Mouse (Mus musculus) megakaryocyte progenitor cell, adult 5-6 weeks (primary cell): ENCODE data around the gene Mat1a. TPM values are rescaled to one million over a fixed set of nuclear protein-coding genes. Genes with fewer than 3 reads are reported as not detected.

Source experiments
- ATAC-seq: replicated peaks from 2 replicates; pipeline ENCODE4 v1.8.0; 2016; ENCODE audit warnings: mild to moderate bottlenecking, moderate TSS enrichment, inconsistent platforms; ENCODE audit not compliant: poor library complexity
- total RNA-seq, 2 experiments: library from RNA; stranded (forward) in 1 of 2; stranded (reverse) in 1 of 2; fragments of 157-497, 149-512 nt in 1 of 2; fragments of 200-1000 nt in 1 of 2; gene quantifications; 2 replicates each; pipeline versions ENCODE4 v1.2.3 to v1.2.4; 2015 to 2017

Mat1a gene
- total RNA-seq (2015) (not detected in 2 replicates), total RNA-seq (2017) (not detected in 2 replicates)

GRCm38 (mm10) chr14:41104853-41105444 lies at the start of gene Mat1a:
Gene Mat1a, plus strand, starts transcription at chr14:41105035.
- ATAC-seq = no peak

GRCm38 (mm10) chr14:41065168-41065567 lies 39.7 kb upstream of the Mat1a start:
- ATAC-seq = peak; percentile 96

DNA sequence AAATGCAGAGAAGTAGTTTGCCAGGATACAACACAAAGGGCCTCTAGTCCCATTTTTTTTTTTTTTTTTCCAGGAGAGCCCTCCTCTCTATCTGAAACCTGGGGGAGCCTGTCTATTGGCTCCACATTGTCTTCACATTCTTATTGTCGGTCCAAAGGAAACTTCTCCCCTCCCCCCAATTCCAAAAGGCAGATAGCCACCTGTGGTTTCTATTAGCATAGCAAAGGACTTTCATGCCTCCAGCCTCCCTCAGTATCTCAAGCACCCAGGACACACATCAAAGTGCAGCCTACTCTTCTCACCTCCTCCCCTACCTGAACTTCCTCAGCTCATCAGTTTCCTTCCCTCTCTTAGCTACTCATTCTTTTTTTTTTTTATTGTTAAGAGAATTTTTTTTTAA lies 38.4 kb upstream of the Mat1a start:
- ATAC-seq = no peak

- ATAC-seq = no peak
These were observed 35.7 kb upstream of the Mat1a start, which contains the start of gene Dydc2 for GRCm38 (mm10) chr14:41069108-41069507. Gene Dydc2, minus strand, starts transcription at chr14:41069208.

GRCm38 (mm10) chr14:41070343-41070742 lies 34.5 kb upstream of the Mat1a start:
- no peak for ATAC-seq

GRCm38 (mm10) chr14:41072229-41072943 lies 32.4 kb upstream of the Mat1a start, which contains the start of gene Dydc1:
Gene Dydc1, plus strand, starts transcription at chr14:41072911.
- ATAC-seq = 0 out of 2 replicates have a peak, but pooled peaks have one; percentile 42

DNA sequence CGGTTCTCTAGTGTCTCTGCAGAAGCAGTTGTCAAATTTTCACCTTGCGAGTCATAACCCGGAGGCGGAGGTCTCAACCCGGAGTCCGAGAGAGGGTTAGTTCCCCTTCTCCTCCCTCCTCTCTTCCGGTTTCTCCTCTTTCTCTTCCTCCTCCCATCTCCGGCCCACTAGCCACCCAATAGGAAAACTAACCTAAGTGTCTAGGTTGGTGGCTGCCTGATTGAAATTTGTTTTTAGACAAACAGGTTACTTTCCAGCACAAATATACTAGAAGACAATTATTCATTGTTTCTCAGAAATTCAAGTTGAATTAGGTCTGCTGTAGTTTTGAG lies 31.9 kb upstream of the Mat1a start:
- 0 out of 2 replicates have a peak, but pooled peaks have one; percentile 14 for ATAC-seq

DNA sequence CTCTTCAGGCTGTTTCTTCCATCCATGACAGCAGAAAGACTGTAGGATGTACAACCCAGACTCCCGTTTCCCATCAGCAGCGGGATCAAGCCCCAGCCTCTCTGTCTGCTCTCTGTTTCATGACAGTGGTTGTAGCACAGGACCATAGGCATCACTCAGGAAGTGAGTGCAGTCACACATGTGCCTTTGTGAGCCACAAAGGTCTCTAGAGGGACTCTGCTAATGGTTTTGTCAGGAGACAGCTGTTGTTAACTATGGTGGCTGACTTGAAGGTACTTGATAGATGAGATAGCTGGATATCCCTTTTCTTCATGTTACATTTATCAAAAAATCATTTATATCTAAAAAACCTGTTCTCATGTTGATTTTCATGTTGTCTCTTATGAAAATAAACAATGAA lies 22.4 kb upstream of the Mat1a start:
- ATAC-seq = no peak

- peak; percentile 78 for ATAC-seq
These were observed 17.3 kb upstream of the Mat1a start for GRCm38 (mm10) chr14:41087509-41087908.

DNA sequence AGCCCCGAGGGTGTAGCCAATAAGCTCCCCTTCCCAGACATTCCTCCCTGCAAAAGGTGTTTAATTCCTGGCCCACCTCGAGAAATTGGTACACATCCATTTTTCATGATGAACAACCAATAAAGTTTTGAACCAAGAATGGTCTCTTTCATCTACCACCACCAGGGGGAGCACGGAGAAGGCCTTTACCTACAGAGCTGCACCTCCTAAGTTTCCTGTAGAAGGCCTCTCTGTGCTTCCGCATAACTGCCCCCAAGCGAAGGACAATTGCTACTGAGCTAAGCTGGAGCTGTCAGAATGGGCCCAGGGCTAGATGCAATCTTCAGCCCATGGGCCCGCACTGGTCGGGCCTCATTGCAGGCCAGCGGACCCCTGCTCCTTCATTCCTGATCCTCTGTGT lies 14.1 kb upstream of the Mat1a start:
- peak; percentile 68 for ATAC-seq

- ATAC-seq = peak; percentile 63; the same call in 1 of the 2 replicates
These were observed 10.7 kb upstream of the Mat1a start for GRCm38 (mm10) chr14:41094114-41094513.

DNA sequence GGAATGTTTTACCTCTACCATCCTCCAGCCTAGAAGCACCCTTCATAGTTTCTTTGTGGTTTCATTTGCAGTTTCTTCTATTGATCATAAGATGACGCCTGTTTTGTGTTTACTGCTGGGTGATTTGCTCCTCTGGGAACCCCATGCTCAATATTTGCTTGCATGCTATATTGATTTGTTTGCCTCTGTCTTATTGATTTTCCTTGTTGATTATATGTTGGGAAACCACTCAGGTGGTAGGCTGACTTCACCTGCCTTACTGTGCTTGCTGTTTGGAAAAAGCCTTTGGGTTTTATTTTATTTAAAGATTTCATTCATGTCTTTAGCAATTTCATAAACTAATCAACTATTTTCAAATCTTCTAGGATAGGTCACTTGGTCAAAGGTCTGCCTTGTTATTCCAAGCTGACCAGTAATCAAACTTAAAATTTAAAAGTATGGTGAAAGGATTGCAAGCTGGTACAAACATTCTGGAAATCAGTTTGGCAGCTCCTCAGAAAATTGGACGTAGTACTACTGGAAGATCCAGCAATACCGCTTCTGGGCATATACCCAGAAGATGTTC lies 8.5 kb upstream of the Mat1a start:
- no peak for ATAC-seq

GRCm38 (mm10) chr14:41098726-41099125 lies 6.1 kb upstream of the Mat1a start:
- no peak for ATAC-seq

- ATAC-seq = no peak
These were observed 4.1 kb upstream of the Mat1a start for GRCm38 (mm10) chr14:41100712-41101111.

DNA sequence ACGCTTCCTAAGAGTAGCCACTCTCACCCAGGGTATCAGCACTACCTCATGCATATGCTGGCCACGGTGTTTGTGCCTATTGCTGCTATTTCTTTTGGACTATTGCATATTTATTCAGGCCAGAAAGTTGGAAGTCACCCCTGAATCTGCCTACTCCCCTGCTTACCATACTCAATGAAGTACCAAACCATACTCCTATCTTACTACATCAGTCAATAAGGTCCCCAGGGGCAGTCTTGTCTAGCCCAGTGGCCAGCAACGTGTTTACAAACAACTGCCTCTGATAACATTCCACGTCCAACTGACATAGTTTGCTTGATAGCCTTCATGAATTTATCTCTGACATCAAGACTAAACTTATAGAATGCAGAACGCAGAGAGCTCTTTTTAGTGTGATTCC lies 3.6 kb upstream of the Mat1a start:
- ATAC-seq = no peak

DNA sequence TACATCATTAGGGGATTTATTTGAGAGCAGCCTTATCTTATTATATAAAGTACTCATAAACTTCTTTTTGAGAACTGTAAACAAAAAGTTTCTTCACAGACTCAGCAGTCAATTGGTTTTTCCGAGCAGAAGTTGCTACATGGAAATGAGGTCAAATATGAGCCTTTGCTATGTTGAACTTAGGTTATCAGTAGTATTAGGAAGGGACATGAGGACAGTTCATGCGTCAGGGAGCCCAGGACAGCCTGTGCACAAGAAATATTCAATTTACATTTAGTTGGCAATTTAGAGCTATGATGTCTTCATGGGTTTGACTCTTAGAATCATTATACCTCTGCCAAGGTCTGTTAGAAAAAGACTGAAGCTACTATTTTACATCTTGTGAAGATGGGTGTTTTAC lies 2.6 kb upstream of the Mat1a start:
- ATAC-seq = no peak

- ATAC-seq = no peak
These were observed 6.3 kb downstream of the Mat1a start for GRCm38 (mm10) chr14:41111031-41111668.

DNA sequence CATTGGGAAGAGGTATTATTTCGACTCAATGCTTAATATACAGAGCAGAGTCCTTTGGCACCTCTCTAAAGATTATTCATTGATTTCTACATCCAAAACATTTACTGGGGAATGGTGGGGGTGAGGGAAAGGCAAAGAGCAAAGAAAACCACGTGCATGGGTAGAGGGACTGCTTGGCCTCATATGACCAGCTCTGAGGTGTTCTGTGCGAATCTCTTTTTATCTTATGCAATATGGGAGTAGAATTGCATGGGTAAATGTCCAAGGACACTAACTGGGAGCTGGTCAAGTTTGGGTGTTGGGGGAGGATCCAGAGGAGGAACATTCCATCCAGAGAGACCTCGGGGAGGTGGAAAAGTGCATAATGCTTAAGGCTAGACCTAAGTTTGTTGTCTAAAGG lies 8.1 kb downstream of the Mat1a start:
- no peak for ATAC-seq

DNA sequence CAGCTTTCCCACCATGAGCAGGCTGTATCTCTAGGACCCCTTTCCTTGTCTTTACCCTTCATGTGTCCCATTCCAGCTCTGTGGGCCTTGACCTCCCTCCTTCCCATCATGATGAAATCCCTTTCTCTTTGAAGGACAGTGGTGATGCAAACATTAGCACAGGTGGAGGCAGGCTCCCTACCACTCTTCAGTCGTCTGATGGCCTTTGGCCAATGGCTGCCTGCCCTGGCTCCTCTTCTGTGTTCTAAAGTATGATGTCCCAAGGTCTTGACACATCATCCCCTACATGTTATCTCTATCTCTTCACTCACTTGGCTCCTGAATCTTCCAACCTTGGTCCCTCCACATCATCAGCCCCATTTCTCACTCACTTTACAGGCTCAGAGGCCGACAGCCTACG lies 11.4 kb downstream of the Mat1a start:
- no peak for ATAC-seq

- no peak for ATAC-seq
These were observed 19.8 kb downstream of the Mat1a start for GRCm38 (mm10) chr14:41124683-41125082.

GRCm38 (mm10) chr14:41127997-41128396 lies 23.2 kb downstream of the Mat1a start:
- 0 out of 2 replicates have a peak, but pooled peaks have one; percentile 39 for ATAC-seq

GRCm38 (mm10) chr14:41131540-41131939 lies 26.7 kb downstream of the Mat1a start, which contains the start of gene Sftpa1:
Gene Sftpa1, plus strand, starts transcription at chr14:41131782.
- no peak for ATAC-seq
